Mouse (Mus musculus) lung, postnatal 0 days (tissue): ENCODE measurements around the gene Man1c1.

Source experiments
- CTCF ChIP-seq: IDR thresholded peaks from 2 replicates; pipeline ENCODE4 v1.5.1; 2016; ENCODE audit warnings: antibody characterized with exemption, mild to moderate bottlenecking
- EP300 ChIP-seq: IDR thresholded peaks from 2 replicates; pipeline ENCODE4 v1.6.1; 2016; ENCODE audit warnings: antibody characterized with exemption, mild to moderate bottlenecking, control low read depth

- TF ChIP-seq CTCF (no peak), EP300 (no peak)
These were observed 15.4 kb upstream of the Man1c1 start for GRCm38 (mm10) chr4:134719489-134719888.
